Mouse (Mus musculus): ENCODE results near the gene Cma2. TPM values are rescaled to one million over a fixed set of nuclear protein-coding genes. Genes with fewer than 3 reads are reported as not detected.

Gene Cma2
- polyA plus RNA-seq, 1 experiment from 2014 or later, result not detected

Other genes with a start within 250 kb of the Cma2 start
- 0.20 and 0.60 TPM in 2 replicates for gene Tgm1, start 237.1 kb upstream of the Cma2 start, polyA plus RNA-seq (2015; fragmentation: Nextera tagmentation; extraction: Ambion mirVana)
- gene Rabggta, start 228.7 kb upstream of the Cma2 start, polyA plus RNA-seq (2015; fragmentation: Nextera tagmentation; extraction: Ambion mirVana), result 20.7 and 23.8 TPM in 2 replicates
- 64.0 and 65.7 TPM in 2 replicates for gene Dhrs1, start 205.3 kb upstream of the Cma2 start, polyA plus RNA-seq (2015; fragmentation: Nextera tagmentation; extraction: Ambion mirVana)
- gene Nop9, start 205.3 kb upstream of the Cma2 start, polyA plus RNA-seq (2015; fragmentation: Nextera tagmentation; extraction: Ambion mirVana), result 17.9 and 24.4 TPM in 2 replicates
- gene Cideb, start 192.5 kb upstream of the Cma2 start, polyA plus RNA-seq (2015; fragmentation: Nextera tagmentation; extraction: Ambion mirVana), result 1.2 and 1.6 TPM in 2 replicates
- 0.15 and 0.25 TPM in 2 replicates for gene Ltb4r2, start 189.6 kb upstream of the Cma2 start, polyA plus RNA-seq (2015; fragmentation: Nextera tagmentation; extraction: Ambion mirVana)
- gene Ltb4r1, start 185.0 kb upstream of the Cma2 start, polyA plus RNA-seq (2015; fragmentation: Nextera tagmentation; extraction: Ambion mirVana), result 0.65 and 0.66 TPM in 2 replicates
- gene Adcy4, start 166.9 kb upstream of the Cma2 start, polyA plus RNA-seq (2015; fragmentation: Nextera tagmentation; extraction: Ambion mirVana), result 14.9 and 18.0 TPM in 2 replicates
- 12.6 and 20.7 TPM in 2 replicates for gene Ripk3, start 162.1 kb upstream of the Cma2 start, polyA plus RNA-seq (2015; fragmentation: Nextera tagmentation; extraction: Ambion mirVana)
- gene Nfatc4, start 127.8 kb upstream of the Cma2 start, polyA plus RNA-seq (2015; fragmentation: Nextera tagmentation; extraction: Ambion mirVana), result 10.8 and 15.8 TPM in 2 replicates
- gene Nynrin, start 97.0 kb upstream of the Cma2 start, polyA plus RNA-seq (2015; fragmentation: Nextera tagmentation; extraction: Ambion mirVana), result 12.7 and 15.0 TPM in 2 replicates
- 0.36 and 0.50 TPM in 2 replicates for gene Cbln3, start 66.6 kb upstream of the Cma2 start, polyA plus RNA-seq (2015; fragmentation: Nextera tagmentation; extraction: Ambion mirVana)
- 9.2 and 12.6 TPM in 2 replicates for gene Khnyn, start 66.0 kb upstream of the Cma2 start, polyA plus RNA-seq (2015; fragmentation: Nextera tagmentation; extraction: Ambion mirVana)
- 45.3 and 60.8 TPM in 2 replicates for gene Sdr39u1, start 50.7 kb upstream of the Cma2 start, polyA plus RNA-seq (2015; fragmentation: Nextera tagmentation; extraction: Ambion mirVana)
- gene Cma1, start 6.3 kb upstream of the Cma2 start, polyA plus RNA-seq (2015; fragmentation: Nextera tagmentation; extraction: Ambion mirVana), result 8.9 and 9.6 TPM in 2 replicates
- gene Mcpt1, start 67.0 kb downstream of the Cma2 start, polyA plus RNA-seq (2015; fragmentation: Nextera tagmentation; extraction: Ambion mirVana), result not detected in 2 replicates
- not detected in 2 replicates for gene Mcpt9, start 79.5 kb downstream of the Cma2 start, polyA plus RNA-seq (2015; fragmentation: Nextera tagmentation; extraction: Ambion mirVana)
- gene Mcpt2, start 91.1 kb downstream of the Cma2 start, polyA plus RNA-seq (2015; fragmentation: Nextera tagmentation; extraction: Ambion mirVana), result 0.19 TPM in 1 of 2 replicates, not detected in the other
- 0.75 and 0.88 TPM in 2 replicates for gene Mcpt4, start 111.3 kb downstream of the Cma2 start, polyA plus RNA-seq (2015; fragmentation: Nextera tagmentation; extraction: Ambion mirVana)
- 0.52 and 0.94 TPM in 2 replicates for gene Mcpt8, start 134.3 kb downstream of the Cma2 start, polyA plus RNA-seq (2015; fragmentation: Nextera tagmentation; extraction: Ambion mirVana)
- gene Ctsg, start 151.6 kb downstream of the Cma2 start, polyA plus RNA-seq (2015; fragmentation: Nextera tagmentation; extraction: Ambion mirVana), result 0.19 and 0.33 TPM in 2 replicates
- not detected in 2 replicates for gene Gzme, start 169.6 kb downstream of the Cma2 start, polyA plus RNA-seq (2015; fragmentation: Nextera tagmentation; extraction: Ambion mirVana)
- not detected in 2 replicates for gene Gzmd, start 181.6 kb downstream of the Cma2 start, polyA plus RNA-seq (2015; fragmentation: Nextera tagmentation; extraction: Ambion mirVana)
- not detected in 2 replicates for gene Gzmg, start 208.6 kb downstream of the Cma2 start, polyA plus RNA-seq (2015; fragmentation: Nextera tagmentation; extraction: Ambion mirVana)
- not detected in 2 replicates for gene Gzmn, start 223.6 kb downstream of the Cma2 start, polyA plus RNA-seq (2015; fragmentation: Nextera tagmentation; extraction: Ambion mirVana)